Mouse (Mus musculus): ENCODE measurements around the gene Dmrtc1b. TPM values are rescaled to one million over a fixed set of nuclear protein-coding genes. Genes with fewer than 3 reads are reported as not detected.
"Not testable (repeated sequence)": the region's sequence is repeated elsewhere in the genome, so short reads cannot be mapped to it uniquely, and the experiment has no call there.

The Dmrtc1b gene
- polyA plus RNA-seq (2015; fragmentation: Nextera tagmentation; extraction: Ambion mirVana), result not detected in 2 replicates

- H3K27me3 ChIP-seq (ENCODE audit: control insufficient read depth, insufficient read depth, low read length); H3K4me1 ChIP-seq (ENCODE audit: control insufficient read depth, insufficient read depth, low read length); H3K36me3 ChIP-seq (ENCODE audit: control insufficient read depth, insufficient read depth, low read length); H3K4me3 ChIP-seq (replicated peaks; ENCODE audit: low read length); H3K27ac ChIP-seq (ENCODE audit: low read length); ATAC-seq (ENCODE audit: insufficient read depth, low FRiP score); H3K9me3 ChIP-seq (replicated peaks; ENCODE audit: control insufficient read depth, low read length); H3K4me2 ChIP-seq (ENCODE audit: low read depth, low read length); H3K9ac ChIP-seq (ENCODE audit: low read length): not testable (repeated sequence)
- 83% methylated on average over 8 of the region's 10 CpGs for WGBS
Measured at GRCm38 (mm10) chrX:102707535-102707934, at the start of gene Dmrtc1b, which contains the start of gene Gm9112. TSS of gene Dmrtc1b (plus strand) at chrX:102707865. TSS of gene Gm9112 (minus strand) at chrX:102707635.

- 18% methylated on average over 3 of the region's 3 CpGs for WGBS
- Histone ChIP-seq H3K36me3 (ENCODE audit: control insufficient read depth, insufficient read depth, low read length) (no peaks in the 10 kb centered on the region), H3K4me1 (ENCODE audit: control insufficient read depth, insufficient read depth, low read length) (no peaks in the 10 kb centered on the region), H3K27ac (ENCODE audit: low read length) (no peak overlapping the region), H3K9me3 (replicated peaks; ENCODE audit: control insufficient read depth, low read length) (no peaks in the 10 kb centered on the region), H3K4me3 (replicated peaks; ENCODE audit: low read length) (no peak overlapping the region), H3K9ac (ENCODE audit: low read length) (no peak overlapping the region), H3K4me2 (ENCODE audit: low read depth, low read length) (no peak overlapping the region), H3K27me3 (ENCODE audit: control insufficient read depth, insufficient read depth, low read length) (no peaks in the 10 kb centered on the region; the same call in 1 of the 2 replicates)
- no peak for ATAC-seq (ENCODE audit: insufficient read depth, low FRiP score)
Measured at GRCm38 (mm10) chrX:102660712-102661111, 47.0 kb upstream of the Dmrtc1b start.

- Histone ChIP-seq H3K27me3 (ENCODE audit: control insufficient read depth, insufficient read depth, low read length) (no peaks in the 10 kb centered on the region), H3K9me3 (replicated peaks; ENCODE audit: control insufficient read depth, low read length) (no peaks in the 10 kb centered on the region), H3K4me2 (ENCODE audit: low read depth, low read length) (no peak overlapping the region), H3K4me1 (ENCODE audit: control insufficient read depth, insufficient read depth, low read length) (no peaks in the 10 kb centered on the region), H3K27ac (ENCODE audit: low read length) (no peak overlapping the region), H3K36me3 (ENCODE audit: control insufficient read depth, insufficient read depth, low read length) (no peaks in the 10 kb centered on the region), H3K4me3 (replicated peaks; ENCODE audit: low read length) (no peak overlapping the region), H3K9ac (ENCODE audit: low read length) (no peak overlapping the region)
- ATAC-seq (ENCODE audit: insufficient read depth, low FRiP score), result no peak
- 65% methylated on average over 2 of the region's 2 CpGs for WGBS
Measured at GRCm38 (mm10) chrX:102666641-102667040, 41.0 kb upstream of the Dmrtc1b start.

- WGBS, result 60% methylated on average over 3 of the region's 3 CpGs
Measured at GRCm38 (mm10) chrX:102684706-102685105, 23.0 kb upstream of the Dmrtc1b start.

GRCm38 (mm10) chrX:102686872-102687271, 20.8 kb upstream of the Dmrtc1b start, which contains the start of gene Gm3880:
TSS of gene Gm3880 (minus strand) at chrX:102686972.
- not testable (repeated sequence) for H3K36me3 ChIP-seq (ENCODE audit: control insufficient read depth, insufficient read depth, low read length); H3K4me2 ChIP-seq (ENCODE audit: low read depth, low read length); ATAC-seq (ENCODE audit: insufficient read depth, low FRiP score); H3K9ac ChIP-seq (ENCODE audit: low read length); H3K9me3 ChIP-seq (replicated peaks; ENCODE audit: control insufficient read depth, low read length); H3K4me1 ChIP-seq (ENCODE audit: control insufficient read depth, insufficient read depth, low read length); H3K27ac ChIP-seq (ENCODE audit: low read length); H3K4me3 ChIP-seq (replicated peaks; ENCODE audit: low read length); H3K27me3 ChIP-seq (ENCODE audit: control insufficient read depth, insufficient read depth, low read length)
- WGBS, result 87% methylated on average over 5 of the region's 5 CpGs

More at GRCm38 (mm10) chrX:102684706-102685105, 23.0 kb upstream of the Dmrtc1b start:
- not testable (repeated sequence) for H3K9ac ChIP-seq (ENCODE audit: low read length); H3K4me1 ChIP-seq (ENCODE audit: control insufficient read depth, insufficient read depth, low read length); H3K27me3 ChIP-seq (ENCODE audit: control insufficient read depth, insufficient read depth, low read length); H3K36me3 ChIP-seq (ENCODE audit: control insufficient read depth, insufficient read depth, low read length); H3K9me3 ChIP-seq (replicated peaks; ENCODE audit: control insufficient read depth, low read length); ATAC-seq (ENCODE audit: insufficient read depth, low FRiP score); H3K4me2 ChIP-seq (ENCODE audit: low read depth, low read length); H3K27ac ChIP-seq (ENCODE audit: low read length); H3K4me3 ChIP-seq (replicated peaks; ENCODE audit: low read length)

- WGBS, result 23% methylated on average over 4 of the region's 4 CpGs
Measured at GRCm38 (mm10) chrX:102689252-102689651, 18.4 kb upstream of the Dmrtc1b start.

GRCm38 (mm10) chrX:102700636-102701035, 7.0 kb upstream of the Dmrtc1b start:
- not testable (repeated sequence) for ATAC-seq (ENCODE audit: insufficient read depth, low FRiP score); H3K4me1 ChIP-seq (ENCODE audit: control insufficient read depth, insufficient read depth, low read length); H3K4me3 ChIP-seq (replicated peaks; ENCODE audit: low read length); H3K9ac ChIP-seq (ENCODE audit: low read length); H3K36me3 ChIP-seq (ENCODE audit: control insufficient read depth, insufficient read depth, low read length); H3K4me2 ChIP-seq (ENCODE audit: low read depth, low read length); H3K27me3 ChIP-seq (ENCODE audit: control insufficient read depth, insufficient read depth, low read length); H3K9me3 ChIP-seq (replicated peaks; ENCODE audit: control insufficient read depth, low read length); H3K27ac ChIP-seq (ENCODE audit: low read length)
- WGBS, result 69% methylated on average over 3 of the region's 3 CpGs

More at GRCm38 (mm10) chrX:102689252-102689651, 18.4 kb upstream of the Dmrtc1b start:
- H3K4me1 ChIP-seq (ENCODE audit: control insufficient read depth, insufficient read depth, low read length); H3K9ac ChIP-seq (ENCODE audit: low read length); H3K9me3 ChIP-seq (replicated peaks; ENCODE audit: control insufficient read depth, low read length); H3K36me3 ChIP-seq (ENCODE audit: control insufficient read depth, insufficient read depth, low read length); H3K4me2 ChIP-seq (ENCODE audit: low read depth, low read length); H3K27ac ChIP-seq (ENCODE audit: low read length); H3K4me3 ChIP-seq (replicated peaks; ENCODE audit: low read length); ATAC-seq (ENCODE audit: insufficient read depth, low FRiP score); H3K27me3 ChIP-seq (ENCODE audit: control insufficient read depth, insufficient read depth, low read length): not testable (repeated sequence)

GRCm38 (mm10) chrX:102724226-102724625, 16.6 kb downstream of the Dmrtc1b start:
- H3K9ac ChIP-seq (ENCODE audit: low read length); H3K36me3 ChIP-seq (ENCODE audit: control insufficient read depth, insufficient read depth, low read length): not testable (repeated sequence)
- 94% methylated on average over 6 of the region's 6 CpGs for WGBS

More at GRCm38 (mm10) chrX:102724226-102724625, 16.6 kb downstream of the Dmrtc1b start:
- H3K9me3 ChIP-seq (replicated peaks; ENCODE audit: control insufficient read depth, low read length); H3K4me1 ChIP-seq (ENCODE audit: control insufficient read depth, insufficient read depth, low read length); H3K4me3 ChIP-seq (replicated peaks; ENCODE audit: low read length); H3K27ac ChIP-seq (ENCODE audit: low read length); H3K27me3 ChIP-seq (ENCODE audit: control insufficient read depth, insufficient read depth, low read length); H3K4me2 ChIP-seq (ENCODE audit: low read depth, low read length); ATAC-seq (ENCODE audit: insufficient read depth, low FRiP score): not testable (repeated sequence)
